Mouse (Mus musculus) hindbrain, embryonic 14.5 days (tissue): ENCODE results near the gene Prr18. TPM values are rescaled to one million over a fixed set of nuclear protein-coding genes. Genes with fewer than 3 reads are reported as not detected.

ENCODE experiments used
- ATAC-seq: fragments of 200-750 bp; cut with Nextera tagmentation; 2 replicates; pipeline ENCODE4 v1.8.0; 2017; ENCODE audit warnings: moderate number of reproducible peaks, mild to moderate bottlenecking, moderate TSS enrichment, moderate library complexity; ENCODE audit not compliant: low FRiP score
- DNase-seq: peaks from one replicate; pipeline ENCODE4 v3.0.0-alpha.2; 2015; ENCODE audit warnings: low spot score
- H3K27ac ChIP-seq: fragments of 300-500 bp; sonication (generic); 2 replicates; pipeline ENCODE4 v1.5.1; 2014; ENCODE audit warnings: mild to moderate bottlenecking, moderate library complexity
- H3K27me3 ChIP-seq: fragments of 300-500 bp; sonication (generic); 2 replicates; pipeline ENCODE4 v1.6.1; 2014; ENCODE audit warnings: mild to moderate bottlenecking, low read length, mixed read lengths; ENCODE audit not compliant: control insufficient read depth, insufficient read depth
- H3K36me3 ChIP-seq: fragments of 300-500 bp; sonication (generic); replicated peaks from 2 replicates; pipeline ENCODE4 v1.6.1; 2014; ENCODE audit not compliant: control insufficient read depth, insufficient read depth
- H3K4me1 ChIP-seq: fragments of 300-500 bp; sonication (generic); replicated peaks from 2 replicates; pipeline ENCODE4 v1.6.1; 2014; ENCODE audit warnings: antibody characterized with exemption, low read length, mixed read lengths; ENCODE audit not compliant: control insufficient read depth, insufficient read depth
- H3K4me2 ChIP-seq: fragments of 300-500 bp; sonication (generic); replicated peaks from 2 replicates; pipeline ENCODE4 v1.6.1; 2014; ENCODE audit warnings: mild to moderate bottlenecking, moderate library complexity
- H3K4me3 ChIP-seq: fragments of 300-500 bp; sonication (generic); replicated peaks from 2 replicates; pipeline ENCODE4 v1.5.1; 2014; ENCODE audit warnings: mild to moderate bottlenecking, low read length
- H3K9ac ChIP-seq: fragments of 300-500 bp; sonication (generic); 2 replicates; pipeline ENCODE4 v1.6.1; 2014
- H3K9me3 ChIP-seq: fragments of 300-500 bp; sonication (generic); 2 replicates; pipeline ENCODE4 v1.6.1; 2016; ENCODE audit warnings: low read length; ENCODE audit not compliant: control insufficient read depth
- WGBS: fragments of 180-500 bp; shearing (Covaris S2); extraction: QIAGEN DNeasy Blood & Tissue Kit; methylation state at CpG from one replicate; pipeline ENCODE4 v1.1.7; 2014; 5-methylcytosine and 5-hydroxymethylcytosine counted together
- polyA plus RNA-seq: library from polyadenylated mRNA; unstranded; fragments of >200 nt; fragmentation: Nextera tagmentation; extraction: Ambion mirVana; gene quantifications from 2 replicates; pipeline ENCODE4 v1.2.1, GENCODE M21; 2014

Prr18 gene
- polyA plus RNA-seq, 1 experiment from 2014 or later = 20.9 TPM

DNA sequence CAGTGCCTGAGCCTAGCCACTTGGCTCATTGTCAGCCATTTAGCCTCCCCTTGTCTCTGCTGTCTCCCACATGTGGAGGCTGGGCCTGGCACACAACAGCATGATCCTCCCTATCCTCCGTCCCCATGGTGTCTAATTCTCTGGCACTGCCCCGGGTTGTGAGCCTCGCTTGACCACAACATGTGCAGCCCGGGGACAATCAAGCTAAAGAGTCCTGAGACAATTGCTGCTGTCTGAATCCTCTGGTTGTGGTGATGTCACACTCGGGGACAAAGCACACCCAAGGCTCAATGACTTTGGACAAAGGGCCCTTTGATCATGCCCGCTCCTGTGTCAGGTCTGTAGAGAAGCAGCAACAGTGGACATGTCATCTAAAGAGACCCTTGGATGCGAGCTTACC is 13.8 kb downstream of the Prr18 start:
- no peak overlapping the region for H3K9ac ChIP-seq
- 26% methylated on average over 7 of the region's 7 CpGs for WGBS
- no peaks in the 10 kb centered on the region for H3K27me3 ChIP-seq
- no peak overlapping the region for H3K4me3 ChIP-seq
- no peaks in the 10 kb centered on the region for H3K9me3 ChIP-seq
- no peak for ATAC-seq
- DNase-seq = no peak
- no peak overlapping the region for H3K4me2 ChIP-seq
- no peaks in the 10 kb centered on the region for H3K4me1 ChIP-seq
- H3K36me3 ChIP-seq = no peaks in the 10 kb centered on the region
- no peak overlapping the region for H3K27ac ChIP-seq

DNA sequence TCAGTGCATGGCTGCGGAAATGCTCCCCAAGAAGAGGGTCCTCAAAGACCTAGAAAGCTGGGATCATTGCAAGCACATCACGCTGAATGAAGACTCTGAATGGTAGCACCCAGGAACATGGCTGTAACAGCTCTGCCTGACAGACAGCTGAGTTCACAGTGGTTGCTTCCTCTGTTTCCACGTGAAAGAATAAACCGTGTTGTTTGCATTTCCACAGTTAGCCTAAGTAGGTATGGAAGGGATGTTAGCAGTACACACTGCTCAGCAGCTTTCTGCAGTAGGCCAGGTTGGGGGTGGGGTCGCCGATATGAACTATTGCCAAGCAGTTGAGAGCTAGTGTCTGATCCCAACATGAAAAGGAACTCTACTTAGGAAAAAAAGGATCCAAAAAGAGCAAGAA is 18.4 kb downstream of the Prr18 start, which contains the start of gene T2:
Gene T2, plus strand, starts transcription at position 301 of the 400 bp plus-strand sequence.
- Histone ChIP-seq H3K4me2 (no peak within 1 kb of the TSS), H3K27ac (no peak within 1 kb of the TSS), H3K4me1 (no peaks in the 10 kb centered on the region), H3K9me3 (no peaks in the 10 kb centered on the region), H3K36me3 (no peaks in the 10 kb centered on the region), H3K27me3 (no peaks in the 10 kb centered on the region), H3K9ac (no peak within 1 kb of the TSS), H3K4me3 (no peak within 1 kb of the TSS)
- WGBS = 87% methylated on average over 6 of the region's 6 CpGs
- DNase-seq = no peak
- no peak for ATAC-seq

- H3K36me3 ChIP-seq = no peaks in the 10 kb centered on the region
- no peak for DNase-seq
- no peak overlapping the region for H3K27ac ChIP-seq
- no peaks in the 10 kb centered on the region for H3K9me3 ChIP-seq
- no peaks in the 10 kb centered on the region for H3K27me3 ChIP-seq
- H3K9ac ChIP-seq = no peak overlapping the region
- peaks cover 8% of the 10 kb centered on the region for H3K4me1 ChIP-seq
- H3K4me2 ChIP-seq = no peak overlapping the region
- 97% methylated on average over 6 of the region's 6 CpGs for WGBS
- H3K4me3 ChIP-seq = no peak overlapping the region
- ATAC-seq = no peak
These were observed 20.2 kb downstream of the Prr18 start for GRCm38 (mm10) chr17:8357498-8357897.

DNA sequence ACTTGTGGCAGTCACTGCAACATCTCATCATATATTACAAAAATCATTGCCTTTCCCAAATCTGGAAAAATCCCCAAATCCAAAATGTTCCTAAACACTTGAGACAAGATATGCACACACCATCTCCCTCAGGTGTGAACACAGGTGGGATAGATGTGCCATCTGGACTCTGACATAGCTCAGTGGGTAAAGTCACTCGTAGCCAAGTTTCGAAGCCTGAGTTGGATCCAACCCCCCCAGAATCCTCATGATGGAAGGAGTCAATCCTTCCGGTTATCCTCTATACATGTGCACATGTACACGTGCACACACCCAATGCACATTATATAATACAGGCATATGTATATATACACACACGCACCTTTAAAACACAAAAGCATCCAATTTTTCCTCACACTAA is 23.6 kb downstream of the Prr18 start:
- WGBS = 80% methylated on average over 5 of the region's 5 CpGs
- ATAC-seq = 0 out of 2 replicates have a peak, but pooled peaks have one; percentile 38
- no peak for DNase-seq
- H3K4me1 ChIP-seq = peaks cover 8% of the 10 kb centered on the region
- no peak overlapping the region for H3K4me2 ChIP-seq
- H3K4me3 ChIP-seq = no peak overlapping the region
- H3K36me3 ChIP-seq = no peaks in the 10 kb centered on the region
- H3K27me3 ChIP-seq = no peaks in the 10 kb centered on the region
- H3K9me3 ChIP-seq = no peaks in the 10 kb centered on the region
- no peak overlapping the region for H3K9ac ChIP-seq
- H3K27ac ChIP-seq = no peak overlapping the region

GRCm38 (mm10) chr17:8361281-8362103 is 24.2 kb downstream of the Prr18 start:
- Histone ChIP-seq H3K27ac (no peak overlapping the region), H3K9me3 (no peaks in the 10 kb centered on the region), H3K36me3 (no peaks in the 10 kb centered on the region), H3K4me1 (peaks cover 14% of the 10 kb centered on the region), H3K4me3 (no peak overlapping the region), H3K9ac (no peak overlapping the region), H3K4me2 (no peak overlapping the region), H3K27me3 (no peaks in the 10 kb centered on the region)
- 56% methylated on average over 10 of the region's 10 CpGs for WGBS
- ATAC-seq (peak; percentile 59), DNase-seq (peak; percentile 54)

- H3K9me3 ChIP-seq = no peaks in the 10 kb centered on the region
These were observed 30.5 kb downstream of the Prr18 start for GRCm38 (mm10) chr17:8367514-8368480.

GRCm38 (mm10) chr17:8368570-8368969 is 31.3 kb downstream of the Prr18 start:
- DNase-seq = peak; percentile 87
- peaks cover 64% of the 10 kb centered on the region for H3K4me1 ChIP-seq
- H3K9ac ChIP-seq = peak overlapping the region; percentile 43
- H3K36me3 ChIP-seq = no peaks in the 10 kb centered on the region
- ATAC-seq = peak; percentile 85
- peak overlapping the region; percentile 99 for H3K27ac ChIP-seq
- peak overlapping the region; percentile 12 for H3K4me3 ChIP-seq
- H3K4me2 ChIP-seq = peak overlapping the region; percentile 40
- H3K27me3 ChIP-seq = no peaks in the 10 kb centered on the region
- WGBS = 5% methylated on average over 8 of the region's 8 CpGs
- H3K9me3 ChIP-seq = no peaks in the 10 kb centered on the region

More at GRCm38 (mm10) chr17:8367514-8368480, 30.5 kb downstream of the Prr18 start:
- H3K9ac ChIP-seq = peak overlapping the region; percentile 45
- ATAC-seq (peak; percentile 68), DNase-seq (peak; percentile 68)
- 11% methylated on average over 20 of the region's 20 CpGs for WGBS
- no peak overlapping the region for H3K4me3 ChIP-seq
- H3K36me3 ChIP-seq = no peaks in the 10 kb centered on the region
- peak overlapping the region; percentile 99 for H3K27ac ChIP-seq
- H3K4me1 ChIP-seq = peaks cover 59% of the 10 kb centered on the region
- no peaks in the 10 kb centered on the region for H3K27me3 ChIP-seq
- peak overlapping the region; percentile 40 for H3K4me2 ChIP-seq

- H3K4me2 ChIP-seq = peak overlapping the region; percentile 40
- no peaks in the 10 kb centered on the region for H3K9me3 ChIP-seq
- peak overlapping the region; percentile 43 for H3K9ac ChIP-seq
- ATAC-seq (no peak), DNase-seq (no peak)
- H3K27me3 ChIP-seq = no peaks in the 10 kb centered on the region
- no peaks in the 10 kb centered on the region for H3K36me3 ChIP-seq
- H3K4me1 ChIP-seq = peaks cover 64% of the 10 kb centered on the region
- WGBS = 37% methylated on average over 2 of the region's 2 CpGs
- H3K4me3 ChIP-seq = 0 out of 2 replicates have a peak overlapping the region, but pooled peaks have one; percentile 12
- peak overlapping the region; percentile 99 for H3K27ac ChIP-seq
These were observed 31.9 kb downstream of the Prr18 start for GRCm38 (mm10) chr17:8369171-8369570.
